Mouse (Mus musculus) megakaryocyte-erythroid progenitor cell, adult 5 weeks (primary cell): Measurements from ENCODE around the gene Olfr707. TPM values are rescaled to one million over a fixed set of nuclear protein-coding genes. Genes with fewer than 3 reads are reported as not detected.

Source experiments
- polyA plus RNA-seq: library from polyadenylated mRNA; stranded (reverse); fragments of >175 nt; gene quantifications from 2 replicates; pipeline ENCODE4 v1.2.3, GENCODE M21; 2012

The Olfr707 gene
- polyA plus RNA-seq: not detected in 2 replicates

GRCm38 (mm10) chr7:106901141-106901540 is at the start of gene Olfr707:
Olfr707 (minus strand) TSS chr7:106901241.

GRCm38 (mm10) chr7:106948212-106948611 is 47.2 kb upstream of the Olfr707 start, which contains the start of gene Olfr710:
Olfr710 (minus strand) TSS chr7:106948312.

GRCm38 (mm10) chr7:106932119-106932518 is 31.1 kb upstream of the Olfr707 start, which contains the start of gene Olfr709-ps1:
Olfr709-ps1 (minus strand) TSS chr7:106932219.

GRCm38 (mm10) chr7:106907676-106908075 is 6.6 kb upstream of the Olfr707 start, which contains the start of gene Olfr1532-ps1:
Olfr1532-ps1 (plus strand) TSS chr7:106908001.

GRCm38 (mm10) chr7:106888062-106888461 is 13.0 kb downstream of the Olfr707 start, which contains the start of gene Olfr706:
Olfr706 (minus strand) TSS chr7:106888162.

GRCm38 (mm10) chr7:106876791-106877190 is 24.2 kb downstream of the Olfr707 start, which contains the start of gene Olfr705:
Olfr705 (minus strand) TSS chr7:106876891.

GRCm38 (mm10) chr7:106862885-106863284 is 38.2 kb downstream of the Olfr707 start, which contains the start of gene Olfr704:
Olfr704 (plus strand) TSS chr7:106863185.

GRCm38 (mm10) chr7:106843060-106843459 is 58.0 kb downstream of the Olfr707 start, which contains the start of gene Olfr703:
Olfr703 (plus strand) TSS chr7:106843360.

Other genes with a start within 250 kb of the Olfr707 start
- gene Olfr693, start 220.7 kb downstream of the Olfr707 start, polyA plus RNA-seq: not detected in 2 replicates
- gene Olfr694, start 209.4 kb downstream of the Olfr707 start, polyA plus RNA-seq: not detected in 2 replicates
- not detected in 2 replicates for gene Olfr695, start 184.8 kb downstream of the Olfr707 start, polyA plus RNA-seq
- gene Olfr697, start 158.8 kb downstream of the Olfr707 start, polyA plus RNA-seq: not detected in 2 replicates
- not detected in 2 replicates for gene Olfr698, start 145.8 kb downstream of the Olfr707 start, polyA plus RNA-seq
- gene Olfr699, start 108.0 kb downstream of the Olfr707 start, polyA plus RNA-seq: 0.18 TPM in 1 of 2 replicates, not detected in the other
- not detected in 2 replicates for gene Olfr700, start 92.4 kb downstream of the Olfr707 start, polyA plus RNA-seq
- not detected in 2 replicates for gene Olfr701, start 87.1 kb downstream of the Olfr707 start, polyA plus RNA-seq
- not detected in 2 replicates for gene Olfr702, start 67.3 kb downstream of the Olfr707 start, polyA plus RNA-seq
- not detected in 2 replicates for gene Olfr703, start 57.9 kb downstream of the Olfr707 start, polyA plus RNA-seq
- not detected in 2 replicates for gene Olfr704, start 38.1 kb downstream of the Olfr707 start, polyA plus RNA-seq
- not detected in 2 replicates for gene Olfr705, start 24.4 kb downstream of the Olfr707 start, polyA plus RNA-seq
- not detected in 2 replicates for gene Olfr706, start 13.1 kb downstream of the Olfr707 start, polyA plus RNA-seq
- gene Olfr1532-ps1, start 6.8 kb upstream of the Olfr707 start, polyA plus RNA-seq: not detected in 2 replicates
- gene Olfr709-ps1, start 31.0 kb upstream of the Olfr707 start, polyA plus RNA-seq: not detected in 2 replicates
- not detected in 2 replicates for gene Olfr710, start 47.1 kb upstream of the Olfr707 start, polyA plus RNA-seq
- not detected in 2 replicates for gene Olfr6, start 62.7 kb upstream of the Olfr707 start, polyA plus RNA-seq
- not detected in 2 replicates for gene Olfr711, start 74.2 kb upstream of the Olfr707 start, polyA plus RNA-seq
- 0.10 and 0.13 TPM in 2 replicates for gene Olfr2, start 104.8 kb upstream of the Olfr707 start, polyA plus RNA-seq
- gene Olfr713, start 129.9 kb upstream of the Olfr707 start, polyA plus RNA-seq: 0.01 TPM in 1 of 2 replicates, not detected in the other
- gene Olfr714, start 169.7 kb upstream of the Olfr707 start, polyA plus RNA-seq: not detected in 2 replicates
- gene Olfr17, start 192.0 kb upstream of the Olfr707 start, polyA plus RNA-seq: not detected in 2 replicates
- not detected in 2 replicates for gene Olfr715b, start 209.1 kb upstream of the Olfr707 start, polyA plus RNA-seq
- gene Olfr715, start 229.8 kb upstream of the Olfr707 start, polyA plus RNA-seq: not detected in 2 replicates
- not detected in 2 replicates for gene Olfr716, start 237.1 kb upstream of the Olfr707 start, polyA plus RNA-seq